20 mouse cellular contexts compared by ENCODE assay signal in genomic region chr17:33484020-33484419, GRCm38 (mm10). TPM values are rescaled to one million over a fixed set of nuclear protein-coding genes. Genes with fewer than 3 reads are reported as not detected.
DNase-seq lines count a peak whose midpoint lies in the region; ATAC-seq and TF ChIP-seq lines count a peak whose summit lies in the region.
"Had no signal": no experiment of that assay in that cellular context is flagged by ENCODE, and none has a peak within 500 bp of the region (broad histone marks: within the 10 kb centered on the region; RNA-seq: fewer than 3 reads in every experiment).

No protein-coding gene starts in this region.

- H3K36me3 ChIP-seq in E14TG2a.4 (ENCODE audit: insufficient read depth, low read length), result no peaks in the 10 kb centered on the region
- no peaks in the 10 kb centered on the region for H3K36me3 ChIP-seq in intestine, embryonic 15.5 days
- H3K36me3 ChIP-seq: embryonic facial prominence, embryonic 12.5 days; forebrain, embryonic 12.5 days; heart, embryonic 12.5 days; hindbrain, embryonic 15.5 days; limb, embryonic 12.5 days had no signal

- TF ChIP-seq CTCF in E14TG2a.4 (conservative IDR thresholded peaks at IDR 0.05; ENCODE audit: low read length), result no peak
- no peak for TF ChIP-seq CTCF in layer of hippocampus, adult 2 months (conservative IDR thresholded peaks at IDR 0.05)

- no peak overlapping the region for H3K27ac ChIP-seq in intestine, embryonic 15.5 days
- no peak overlapping the region for H3K27ac ChIP-seq in layer of hippocampus, adult 2 months
- H3K27ac ChIP-seq: embryonic facial prominence, embryonic 12.5 days; forebrain, embryonic 12.5 days; hindbrain, embryonic 15.5 days; limb, embryonic 12.5 days had no signal

- WGBS in intestine, embryonic 15.5 days, result 38% methylated on average over 6 of the region's 6 CpGs

- peaks cover 14% of the 10 kb centered on the region for H3K4me1 ChIP-seq in E14TG2a.4 (replicated peaks; ENCODE audit: low read depth, low read length)
- H3K4me1 ChIP-seq in intestine, embryonic 15.5 days (replicated peaks), result no peaks in the 10 kb centered on the region
- H3K4me1 ChIP-seq: embryonic facial prominence, embryonic 12.5 days; forebrain, embryonic 12.5 days; heart, embryonic 12.5 days; hindbrain, embryonic 15.5 days had no signal

- no peak for ATAC-seq in intestine, embryonic 15.5 days
- ATAC-seq: liver, postnatal 0 days had no signal

- no peak overlapping the region for H3K9ac ChIP-seq in intestine, embryonic 15.5 days
- H3K9ac ChIP-seq: embryonic facial prominence, embryonic 12.5 days; forebrain, embryonic 12.5 days; heart, embryonic 12.5 days; hindbrain, embryonic 15.5 days; limb, embryonic 12.5 days; liver, postnatal 0 days had no signal

- DNase-seq in CD4-positive helper T cell, adult 2 months (ENCODE audit: low read depth, low spot score), result peak; percentile 85
- peak; percentile 19 for DNase-seq in lung, postnatal 14 days
- DNase-seq in thymus, adult 18-20 months, result peak; percentile 75 to 85
- DNase-seq in left cerebral cortex, adult 11 months (ENCODE audit: low spot score), result no peak
- DNase-seq in layer of hippocampus, adult 2 months (ENCODE audit: low spot score in 2 of 2), result no peak
- no peak for DNase-seq in gastrocnemius, adult 8-10 months (ENCODE audit: low spot score in 2 of 2)
- DNase-seq: cerebellum, postnatal 10 days; liver, postnatal 0 days; retina, postnatal 1 day had no signal

- H3K4me2 ChIP-seq in intestine, embryonic 15.5 days (replicated peaks), result no peak overlapping the region
- H3K4me2 ChIP-seq: embryonic facial prominence, embryonic 12.5 days; forebrain, embryonic 12.5 days; heart, embryonic 12.5 days; hindbrain, embryonic 15.5 days; limb, embryonic 12.5 days; midbrain, embryonic 11.5 days had no signal

- 0 out of 2 replicates have a peak overlapping the region, but pooled peaks have one; percentile 3 for H3K4me3 ChIP-seq in E14TG2a.4 (replicated peaks; ENCODE audit: low read length)
- H3K4me3 ChIP-seq in intestine, embryonic 15.5 days (replicated peaks), result no peak overlapping the region
- no peak overlapping the region for H3K4me3 ChIP-seq in layer of hippocampus, adult 2 months
- H3K4me3 ChIP-seq: embryonic facial prominence, embryonic 12.5 days; forebrain, embryonic 12.5 days; heart, embryonic 12.5 days; hindbrain, embryonic 15.5 days; limb, embryonic 12.5 days had no signal

- no peaks in the 10 kb centered on the region for H3K9me3 ChIP-seq in E14TG2a.4 (ENCODE audit: low read length)
- no peaks in the 10 kb centered on the region for H3K9me3 ChIP-seq in intestine, embryonic 15.5 days
- H3K9me3 ChIP-seq: embryonic facial prominence, embryonic 12.5 days; forebrain, embryonic 12.5 days; heart, embryonic 12.5 days; hindbrain, embryonic 15.5 days; limb, embryonic 12.5 days had no signal

- no peaks in the 10 kb centered on the region for H3K27me3 ChIP-seq in E14TG2a.4 (ENCODE audit: insufficient read depth, low read length)
- no peaks in the 10 kb centered on the region for H3K27me3 ChIP-seq in intestine, embryonic 15.5 days (replicated peaks)
- H3K27me3 ChIP-seq: embryonic facial prominence, embryonic 12.5 days; forebrain, embryonic 12.5 days; heart, embryonic 12.5 days; hindbrain, embryonic 15.5 days; limb, embryonic 12.5 days had no signal

RNA-seq across cellular contexts. Expression of gene Adamts10, which starts 40.0 kb away (rescaled TPM):
- 37.6 and 42.1 TPM in 2 replicates for polyA plus RNA-seq in intestine, embryonic 15.5 days (2015; fragmentation: Nextera tagmentation; extraction: Ambion mirVana)
- total RNA-seq in layer of hippocampus, adult 2 months (2021), result 10 to 100 TPM; 34.3 to 35.4 TPM
- 1 to 10 TPM; 2.6 to 5.4 (median 3.2) TPM for total RNA-seq in gastrocnemius, adult 8-10 months (2022)

RNA-seq across cellular contexts. Expression of gene Actl9, which starts 51.3 kb away (rescaled TPM):
- not detected in 2 replicates for polyA plus RNA-seq in intestine, embryonic 15.5 days (2015; fragmentation: Nextera tagmentation; extraction: Ambion mirVana)
- under 1 TPM in 1 of 2 experiments, not detected in 1; 0.42 TPM for total RNA-seq in layer of hippocampus, adult 2 months (2021)
- total RNA-seq in gastrocnemius, adult 8-10 months (2022), result not detected
- total RNA-seq: gastrocnemius, adult 18-20 months had no signal
- polyA plus RNA-seq: embryonic facial prominence, embryonic 12.5 days; forebrain, embryonic 12.5 days; heart, embryonic 12.5 days; hindbrain, embryonic 15.5 days; kidney, embryonic 16.5 days; limb, embryonic 12.5 days; liver, postnatal 0 days; midbrain, embryonic 11.5 days; neural tube, embryonic 11.5 days had no signal

Comparison
In these comparisons a context has a peak if more than half of its experiments do, and no peak if none do; other contexts are left out.
1. DNase-seq: peak in CD4-positive helper T cell, adult 2 months (single experiment), lung, postnatal 14 days (single experiment) and thymus, adult 18-20 months (2 of 2); none in left cerebral cortex, adult 11 months (single experiment), layer of hippocampus, adult 2 months (0 of 2) and gastrocnemius, adult 8-10 months (0 of 2).
2. RNA of gene Adamts10, which starts 40.0 kb away (total RNA-seq): 34.3 to 35.4 TPM in layer of hippocampus, adult 2 months; 2.6 to 5.4 TPM in gastrocnemius, adult 8-10 months; every median in the first group is over 4 times any median in the second.